Comparison of ENCODE assay signal across 17 mouse cellular contexts in genomic region chr12:76750866-76751459, GRCm38 (mm10). TPM values are rescaled to one million over a fixed set of nuclear protein-coding genes. Genes with fewer than 3 reads are reported as not detected.
"Had no signal": no experiment of that assay in that cellular context is flagged by ENCODE, and none has a peak within 500 bp of the region (broad histone marks: within the 10 kb centered on the region; RNA-seq: fewer than 3 reads in every experiment).

No protein-coding gene starts in this region.

- DNase-seq: kidney, postnatal 36 days; left cerebral cortex, postnatal 4 days; lung, adult 2 months; lung, postnatal 10 days; retina, postnatal 1 day; right cerebral cortex, postnatal 4 days; spleen, adult 18-20 months; thymus, adult 18-20 months; thymus, postnatal 14 days had no signal

- H3K9ac ChIP-seq: limb, embryonic 13.5 days; liver, embryonic 15.5 days; midbrain, embryonic 12.5 days; neural tube, embryonic 13.5 days had no signal

- H3K4me1 ChIP-seq: limb, embryonic 13.5 days; liver, embryonic 15.5 days; midbrain, embryonic 12.5 days; neural tube, embryonic 13.5 days had no signal

- H3K27me3 ChIP-seq: midbrain, embryonic 12.5 days; neural tube, embryonic 13.5 days had no signal

- ATAC-seq: midbrain, embryonic 16.5 days had no signal

- H3K4me3 ChIP-seq: limb, embryonic 13.5 days; liver, embryonic 15.5 days; megakaryocyte, embryonic 14.5 days; midbrain, embryonic 12.5 days; neural tube, embryonic 13.5 days had no signal

- H3K4me2 ChIP-seq: limb, embryonic 13.5 days; liver, embryonic 15.5 days; midbrain, embryonic 12.5 days; neural tube, embryonic 13.5 days had no signal

- H3K9me3 ChIP-seq: limb, embryonic 13.5 days; liver, embryonic 15.5 days; midbrain, embryonic 12.5 days; neural tube, embryonic 13.5 days had no signal

- H3K27ac ChIP-seq: kidney, postnatal 0 days; limb, embryonic 13.5 days; liver, embryonic 15.5 days; macrophage; midbrain, embryonic 12.5 days; neural tube, embryonic 13.5 days had no signal

- H3K36me3 ChIP-seq: limb, embryonic 13.5 days; liver, embryonic 15.5 days; midbrain, embryonic 12.5 days; neural tube, embryonic 13.5 days had no signal

RNA-seq across cellular contexts. Expression of gene Gpx2, which starts 44.4 kb away (rescaled TPM):
- total RNA-seq: left cerebral cortex, postnatal 4 days had no signal
- polyA plus RNA-seq: liver, embryonic 15.5 days; macrophage; midbrain, embryonic 12.5 days had no signal
